Mouse (Mus musculus): Measurements from ENCODE around the gene Efcab5.

DNA sequence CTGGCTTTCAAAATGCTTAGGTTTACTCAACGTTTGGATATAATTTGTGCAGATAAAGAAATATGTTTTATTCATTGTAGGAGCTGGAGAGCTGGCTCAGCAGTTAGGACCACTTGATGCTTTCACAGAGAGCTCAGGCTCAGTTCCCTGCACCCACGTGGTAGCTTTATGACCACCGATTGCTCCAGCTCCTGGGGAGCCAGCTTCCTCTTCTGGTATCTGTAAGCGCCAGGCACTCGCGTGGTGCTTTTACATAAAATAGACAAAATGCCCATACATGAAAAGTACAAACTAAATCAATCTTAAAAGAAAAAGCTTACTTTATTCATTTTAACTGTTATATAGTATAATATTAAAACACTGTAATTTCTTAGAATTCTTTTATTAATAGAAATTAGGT, 46.8 kb downstream of the Efcab5 start:
- TF ChIP-seq POLR2A (IDR thresholded peaks at IDR 0.05; ENCODE audit: borderline replicate concordance, low read depth, low read length) = no peak
- TF ChIP-seq CTCF (IDR thresholded peaks at IDR 0.05; ENCODE audit: low read depth, low read length) = no peak
